In the genomic region with DNA sequence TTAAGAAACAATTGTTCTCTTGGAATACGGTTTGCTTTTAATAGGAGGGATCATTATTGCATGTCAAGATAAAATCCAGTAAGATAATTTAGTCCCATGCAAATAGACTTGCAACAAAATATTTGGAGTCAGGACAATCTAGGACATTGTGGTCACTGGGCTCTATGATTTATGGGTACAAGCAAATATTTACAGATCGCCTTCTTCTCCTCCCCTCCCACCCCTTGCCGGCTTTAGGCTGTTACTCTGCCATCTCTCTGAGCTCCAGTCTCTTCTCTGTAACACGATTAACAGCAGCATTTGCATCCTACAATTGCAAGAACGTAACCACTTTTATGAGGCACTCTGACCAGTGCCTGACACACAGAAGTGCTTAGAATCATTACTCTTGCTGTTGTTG, we compare ENCODE assay signal across 23 mouse cellular contexts.
"Had no signal": no experiment of that assay in that cellular context is flagged by ENCODE, and none has a peak within 500 bp of the region (broad histone marks: within the 10 kb centered on the region; RNA-seq: fewer than 3 reads in every experiment).

No protein-coding gene starts in this region.

- H3K9ac ChIP-seq: forebrain, embryonic 15.5 days; forebrain, postnatal 0 days; heart, embryonic 13.5 days; heart, embryonic 15.5 days; hindbrain, embryonic 13.5 days; hindbrain, embryonic 15.5 days; limb, embryonic 13.5 days; limb, embryonic 15.5 days; liver, embryonic 12.5 days; liver, embryonic 14.5 days had no signal

- H3K27ac ChIP-seq: forebrain, embryonic 15.5 days; heart, adult 2 months; heart, embryonic 13.5 days; heart, embryonic 15.5 days; hindbrain, embryonic 13.5 days; hindbrain, embryonic 15.5 days; hindbrain, postnatal 0 days; limb, embryonic 13.5 days; limb, embryonic 15.5 days; liver, embryonic 12.5 days; liver, embryonic 14.5 days had no signal

- H3K4me1 ChIP-seq: heart, embryonic 13.5 days; heart, embryonic 15.5 days; hindbrain, embryonic 15.5 days; liver, embryonic 12.5 days had no signal

- H3K4me3 ChIP-seq: forebrain, embryonic 15.5 days; heart, adult 2 months; heart, embryonic 13.5 days; heart, embryonic 15.5 days; hindbrain, embryonic 13.5 days; hindbrain, embryonic 15.5 days; limb, embryonic 13.5 days; limb, embryonic 15.5 days; liver, embryonic 12.5 days had no signal

- H3K9me3 ChIP-seq: forebrain, embryonic 15.5 days; heart, embryonic 13.5 days; heart, embryonic 15.5 days; hindbrain, embryonic 13.5 days; hindbrain, embryonic 15.5 days; limb, embryonic 13.5 days; limb, embryonic 15.5 days; liver, embryonic 12.5 days had no signal

- DNase-seq: forebrain, postnatal 0 days; gastrocnemius, postnatal 14 days; gastrocnemius, postnatal 36 days; heart, adult 11 months; heart, adult 2 months; heart, postnatal 14 days; heart, postnatal 36 days; kidney, adult 18-20 months; layer of hippocampus, adult 9-11 months; layer of hippocampus, postnatal 36 days; left cerebral cortex, postnatal 4 days had no signal

- ATAC-seq: forebrain, embryonic 15.5 days; forebrain, postnatal 0 days; hindbrain, postnatal 0 days; intestine, embryonic 16.5 days; liver, embryonic 12.5 days had no signal

- H3K4me2 ChIP-seq: forebrain, embryonic 15.5 days; heart, embryonic 11.5 days; heart, embryonic 13.5 days; heart, embryonic 15.5 days; hindbrain, embryonic 13.5 days; hindbrain, embryonic 15.5 days; limb, embryonic 13.5 days; limb, embryonic 15.5 days; liver, embryonic 12.5 days had no signal

- H3K27me3 ChIP-seq: forebrain, embryonic 15.5 days; heart, embryonic 13.5 days; heart, embryonic 15.5 days; hindbrain, embryonic 13.5 days; hindbrain, embryonic 15.5 days; limb, embryonic 13.5 days; limb, embryonic 15.5 days; liver, embryonic 12.5 days had no signal

- H3K36me3 ChIP-seq: forebrain, embryonic 15.5 days; heart, embryonic 13.5 days; heart, embryonic 15.5 days; hindbrain, embryonic 13.5 days; hindbrain, embryonic 15.5 days; limb, embryonic 13.5 days; limb, embryonic 15.5 days; liver, embryonic 12.5 days had no signal
